Mouse (Mus musculus): ENCODE data around the gene St6galnac4. TPM values are rescaled to one million over a fixed set of nuclear protein-coding genes. Genes with fewer than 3 reads are reported as not detected.

The St6galnac4 gene
- total RNA-seq, 1 experiment from 2014 or later: 28.8 TPM

GRCm38 (mm10) chr2:32568941-32569340 is 18.0 kb upstream of the St6galnac4 start:
- no peak for ATAC-seq (replicated peaks; ENCODE audit: low read depth, poor library complexity, severe bottlenecking)

- ATAC-seq (replicated peaks; ENCODE audit: low read depth, poor library complexity, severe bottlenecking): peak; percentile 85
These were observed 16.0 kb upstream of the St6galnac4 start, which contains the start of gene Dpm2 for GRCm38 (mm10) chr2:32570698-32571494. TSS of gene Dpm2 (plus strand) at chr2:32570858.

- no peak for ATAC-seq (replicated peaks; ENCODE audit: low read depth, poor library complexity, severe bottlenecking)
These were observed 14.7 kb upstream of the St6galnac4 start for GRCm38 (mm10) chr2:32572196-32572595.

GRCm38 (mm10) chr2:32574497-32574896 is 12.4 kb upstream of the St6galnac4 start, which contains the start of gene Pip5kl1:
TSS of gene Pip5kl1 (plus strand) at chr2:32574797.
- no peak for ATAC-seq (replicated peaks; ENCODE audit: low read depth, poor library complexity, severe bottlenecking)

GRCm38 (mm10) chr2:32574901-32575585 is 11.9 kb upstream of the St6galnac4 start:
- ATAC-seq (replicated peaks; ENCODE audit: low read depth, poor library complexity, severe bottlenecking): peak; percentile 34

GRCm38 (mm10) chr2:32575586-32576160 is 11.2 kb upstream of the St6galnac4 start, which contains the start of gene 9430097D07Rik:
TSS of gene 9430097D07Rik (minus strand) at chr2:32575684.
- ATAC-seq (replicated peaks; ENCODE audit: low read depth, poor library complexity, severe bottlenecking): peak; percentile 27; the same call in 1 of the 2 replicates

GRCm38 (mm10) chr2:32576532-32576931 is 10.4 kb upstream of the St6galnac4 start:
- no peak for ATAC-seq (replicated peaks; ENCODE audit: low read depth, poor library complexity, severe bottlenecking)

- no peak for ATAC-seq (replicated peaks; ENCODE audit: low read depth, poor library complexity, severe bottlenecking)
These were observed 8.5 kb upstream of the St6galnac4 start for GRCm38 (mm10) chr2:32578146-32579046.

- ATAC-seq (replicated peaks; ENCODE audit: low read depth, poor library complexity, severe bottlenecking): 0 out of 2 replicates have a peak, but pooled peaks have one; percentile 17
These were observed 5.3 kb upstream of the St6galnac4 start for GRCm38 (mm10) chr2:32581450-32582095.

GRCm38 (mm10) chr2:32582830-32583799 is 3.8 kb upstream of the St6galnac4 start:
- peak; percentile 75 for ATAC-seq (replicated peaks; ENCODE audit: low read depth, poor library complexity, severe bottlenecking)

GRCm38 (mm10) chr2:32585149-32585714 is 1.7 kb upstream of the St6galnac4 start:
- ATAC-seq (replicated peaks; ENCODE audit: low read depth, poor library complexity, severe bottlenecking): no peak

- peak; percentile 42 for ATAC-seq (replicated peaks; ENCODE audit: low read depth, poor library complexity, severe bottlenecking)
These were observed 931 bp downstream of the St6galnac4 start for GRCm38 (mm10) chr2:32587731-32588321.

- ATAC-seq (replicated peaks; ENCODE audit: low read depth, poor library complexity, severe bottlenecking): no peak
These were observed 2.4 kb downstream of the St6galnac4 start for GRCm38 (mm10) chr2:32589213-32589795.

- ATAC-seq (replicated peaks; ENCODE audit: low read depth, poor library complexity, severe bottlenecking): no peak
These were observed 3.3 kb downstream of the St6galnac4 start for GRCm38 (mm10) chr2:32590224-32590623.

- ATAC-seq (replicated peaks; ENCODE audit: low read depth, poor library complexity, severe bottlenecking): no peak
These were observed 4.4 kb downstream of the St6galnac4 start for GRCm38 (mm10) chr2:32591249-32591648.

- no peak for ATAC-seq (replicated peaks; ENCODE audit: low read depth, poor library complexity, severe bottlenecking)
These were observed 9.8 kb downstream of the St6galnac4 start for GRCm38 (mm10) chr2:32596725-32597124.

GRCm38 (mm10) chr2:32597248-32597647 is 10.4 kb downstream of the St6galnac4 start:
- no peak for ATAC-seq (replicated peaks; ENCODE audit: low read depth, poor library complexity, severe bottlenecking)

Measured in common myeloid progenitor, adult 5-6 weeks (primary cell).